Mouse (Mus musculus) urinary bladder, postnatal 14 days (tissue): ENCODE results near the gene Smco1.
"Not testable (repeated sequence)": the region's sequence is repeated elsewhere in the genome, so short reads cannot be mapped to it uniquely, and the experiment has no call there.

Experiments used
- DNase-seq: peaks from one replicate; pipeline ENCODE4 v3.0.0; 2021; ENCODE audit warnings: low spot score

Gene Smco1

DNA sequence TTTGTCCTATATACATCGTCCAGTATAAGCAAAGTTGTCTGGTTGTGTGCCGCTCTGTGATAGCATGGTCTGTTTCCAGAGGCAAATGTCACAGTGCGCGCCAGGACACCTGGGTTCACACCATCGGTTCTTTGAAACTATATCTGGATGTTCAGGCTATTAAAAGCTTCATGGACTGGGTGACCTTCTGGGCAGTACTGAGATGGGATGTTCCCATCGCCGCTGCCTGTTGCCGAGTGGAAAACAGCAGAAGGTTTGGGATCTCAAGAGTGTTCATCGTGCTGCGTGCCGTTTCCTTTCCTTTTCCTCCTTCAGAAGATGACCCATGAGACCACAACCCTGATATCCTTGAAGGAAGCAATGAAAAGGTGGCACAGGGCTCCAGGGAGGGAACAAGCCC, at the start of gene Smco1:
Gene Smco1 (plus strand): TSS at position 178 of the 400 bp plus-strand sequence.
- no peak for DNase-seq

DNA sequence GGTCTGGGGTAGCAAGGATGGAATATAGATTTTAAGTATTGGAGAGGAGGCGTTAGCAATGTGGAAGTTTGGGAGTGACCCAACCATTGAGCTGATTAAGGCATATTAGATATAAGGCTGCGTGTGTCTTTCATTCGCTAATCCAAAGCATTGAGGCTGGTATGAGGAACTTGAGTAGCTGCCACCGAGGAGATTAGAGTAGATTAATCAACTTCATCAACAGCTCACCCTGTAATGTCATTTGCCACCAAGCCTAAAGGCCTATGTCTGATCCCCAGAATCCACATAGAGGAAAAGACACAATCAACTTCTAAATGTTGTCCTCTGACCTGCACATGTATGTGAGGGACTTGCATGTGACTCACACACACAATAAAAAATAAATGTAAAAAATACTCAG, 49.5 kb upstream of the Smco1 start:
- DNase-seq = no peak

DNA sequence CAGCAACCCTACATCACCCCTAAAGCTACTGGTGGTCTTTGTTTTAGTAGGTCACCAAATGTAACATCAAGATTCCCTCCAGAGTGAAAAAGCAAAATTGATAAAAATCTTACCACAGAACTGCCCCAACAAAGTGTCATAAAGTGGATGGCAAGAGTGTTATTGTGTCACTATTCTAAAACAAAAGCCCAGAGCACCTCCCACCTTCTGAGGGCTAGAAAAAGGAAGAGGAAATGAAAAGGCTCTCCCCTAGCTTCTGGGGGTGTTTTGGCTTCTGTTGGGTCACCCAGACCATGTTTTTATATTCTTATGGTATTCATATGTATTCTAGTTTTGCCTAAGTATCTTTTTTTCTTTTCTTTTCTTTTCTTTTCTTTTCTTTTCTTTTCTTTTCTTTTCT, 48.9 kb upstream of the Smco1 start:
- no peak for DNase-seq

GRCm38 (mm10) chr16:32232050-32232449, 39.2 kb upstream of the Smco1 start:
- not testable (repeated sequence) for DNase-seq

GRCm38 (mm10) chr16:32237930-32238680, 33.2 kb upstream of the Smco1 start:
- no peak for DNase-seq

DNA sequence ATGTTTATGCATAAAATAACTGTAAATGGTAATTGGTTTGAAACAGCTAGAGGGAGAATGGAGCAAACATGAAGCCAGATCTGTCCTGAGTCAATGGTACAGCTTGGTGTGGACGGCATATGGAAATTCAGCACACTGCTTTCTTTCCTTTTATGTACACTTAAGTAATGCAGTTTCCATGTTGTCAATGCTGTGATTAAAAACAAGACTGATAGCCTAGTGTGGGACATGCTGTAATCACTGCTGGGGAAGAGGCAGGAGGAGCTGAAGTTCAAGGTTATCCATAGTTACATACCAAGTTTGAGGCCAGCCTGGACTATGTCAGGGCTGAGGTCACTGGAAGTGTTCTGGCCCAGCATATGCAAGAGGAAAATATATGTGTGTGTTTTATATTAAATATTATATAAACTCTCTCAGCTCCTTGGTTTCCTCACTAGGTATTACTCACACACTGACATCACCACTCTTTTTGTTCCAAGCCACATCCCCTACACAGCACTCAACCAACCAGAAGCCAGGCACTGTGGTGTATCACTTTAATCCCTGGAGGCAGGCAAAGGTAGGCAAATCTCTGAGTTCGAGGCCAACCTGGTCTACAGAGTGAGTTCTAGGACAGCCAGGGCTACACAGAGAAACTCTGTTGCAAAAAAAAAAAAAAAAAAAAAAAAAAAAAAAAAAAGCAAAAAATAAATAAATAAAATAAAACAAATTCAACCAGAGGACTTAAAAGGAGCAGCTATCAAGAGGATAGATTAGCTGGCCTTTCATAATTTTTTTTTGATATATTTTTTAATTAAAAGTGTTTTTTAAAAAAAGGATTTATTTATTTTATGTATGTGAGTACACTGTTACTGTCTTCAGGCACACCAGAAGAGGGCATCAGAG, 31.6 kb upstream of the Smco1 start:
- no peak for DNase-seq

DNA sequence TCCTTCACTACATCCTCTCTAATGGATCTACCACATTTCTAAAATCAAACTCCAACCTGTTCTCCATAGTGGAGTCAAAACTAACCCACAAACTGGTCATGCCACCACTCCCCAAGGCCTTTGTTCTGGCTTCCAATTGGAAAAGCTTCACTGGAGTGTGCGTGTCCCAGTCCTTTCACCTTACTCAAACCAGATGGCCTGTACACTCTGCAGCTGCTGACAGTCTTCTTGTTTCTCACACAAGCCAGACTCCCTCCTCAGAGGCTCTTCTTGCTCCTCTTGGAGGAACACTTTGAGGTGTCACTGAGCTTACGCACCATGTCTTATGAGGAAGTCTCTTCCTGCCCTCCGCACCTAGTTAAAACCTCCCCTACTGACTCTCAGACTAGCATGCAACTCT, 27.4 kb upstream of the Smco1 start:
- DNase-seq = no peak

GRCm38 (mm10) chr16:32246351-32246791, 24.9 kb upstream of the Smco1 start:
- DNase-seq = peak; percentile 45

- DNase-seq = peak; percentile 97
Observed at GRCm38 (mm10) chr16:32246952-32247370, 24.3 kb upstream of the Smco1 start, which contains the start of the genes Fbxo45 and Wdr53. Fbxo45 (minus strand) TSS chr16:32247158. Wdr53 (plus strand) TSS chr16:32247227.

DNA sequence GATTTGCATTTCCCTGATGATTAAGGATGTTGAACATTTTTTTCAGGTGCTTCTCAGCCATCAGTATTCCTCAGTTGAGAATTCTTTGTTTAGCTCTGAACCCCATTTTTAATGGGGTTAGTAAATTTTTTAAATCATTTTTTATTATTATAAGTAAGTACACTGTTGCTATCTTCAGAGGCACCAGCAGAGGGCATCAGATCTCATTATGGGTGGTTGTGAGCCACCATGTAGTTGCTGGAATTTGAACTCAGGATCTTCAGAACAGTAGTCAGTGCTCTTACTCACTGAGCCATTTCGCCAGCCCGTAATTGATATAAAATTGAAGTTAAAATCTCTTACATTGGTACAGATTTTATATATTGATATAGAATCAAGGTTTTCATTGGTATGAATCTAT, 7.0 kb upstream of the Smco1 start:
- DNase-seq = peak; percentile 10

- DNase-seq = no peak
Observed at GRCm38 (mm10) chr16:32273338-32273737, 2.1 kb downstream of the Smco1 start.

- no peak for DNase-seq
Observed at GRCm38 (mm10) chr16:32275041-32275440, 3.8 kb downstream of the Smco1 start.

- DNase-seq = no peak
Observed at GRCm38 (mm10) chr16:32275830-32276229, 4.6 kb downstream of the Smco1 start.

- DNase-seq = peak; percentile 93
Observed at GRCm38 (mm10) chr16:32277308-32278256, 6.3 kb downstream of the Smco1 start, which contains the start of gene Rnf168. Rnf168 (plus strand) TSS chr16:32277459.

DNA sequence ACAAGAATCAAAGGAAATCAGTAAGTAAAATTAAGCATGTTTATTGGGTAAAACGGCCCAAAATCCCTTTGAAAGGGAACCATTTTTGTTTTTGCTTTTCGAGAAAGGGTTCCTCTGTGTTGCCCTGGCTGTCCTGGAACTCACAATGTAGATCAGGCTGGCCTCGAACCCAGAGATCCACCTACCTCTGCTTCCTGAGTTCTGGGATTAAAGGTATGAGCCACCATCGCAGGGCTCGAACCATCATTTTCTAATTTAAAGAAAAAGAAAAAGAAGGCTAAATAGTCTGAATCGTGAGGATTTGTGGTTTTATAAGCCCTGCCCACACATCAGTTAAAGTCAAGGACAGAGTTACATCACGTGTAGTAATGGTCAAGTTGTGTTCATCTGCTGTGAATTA, 7.1 kb downstream of the Smco1 start:
- no peak for DNase-seq

- DNase-seq = no peak
Observed at GRCm38 (mm10) chr16:32280211-32280610, 8.9 kb downstream of the Smco1 start.

DNA sequence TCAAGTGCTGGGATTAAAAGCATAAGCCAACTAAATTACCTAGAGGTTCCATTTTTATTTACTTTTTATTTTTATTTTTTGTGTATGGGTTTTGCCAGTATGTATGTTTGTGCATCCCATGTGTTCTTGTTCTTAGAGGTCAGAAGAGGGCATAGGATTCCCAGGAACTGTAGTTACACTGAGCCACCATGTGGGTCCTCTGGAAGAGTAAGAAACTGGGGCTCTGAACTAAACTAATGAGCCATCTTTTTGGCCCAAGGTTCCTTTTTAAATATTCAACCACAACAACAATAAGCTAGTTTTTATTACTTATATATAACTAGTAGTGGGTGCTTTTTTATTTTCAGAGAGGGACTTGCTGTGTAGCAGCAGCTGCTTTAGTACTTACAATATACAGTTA, 11.3 kb downstream of the Smco1 start:
- DNase-seq = no peak

DNA sequence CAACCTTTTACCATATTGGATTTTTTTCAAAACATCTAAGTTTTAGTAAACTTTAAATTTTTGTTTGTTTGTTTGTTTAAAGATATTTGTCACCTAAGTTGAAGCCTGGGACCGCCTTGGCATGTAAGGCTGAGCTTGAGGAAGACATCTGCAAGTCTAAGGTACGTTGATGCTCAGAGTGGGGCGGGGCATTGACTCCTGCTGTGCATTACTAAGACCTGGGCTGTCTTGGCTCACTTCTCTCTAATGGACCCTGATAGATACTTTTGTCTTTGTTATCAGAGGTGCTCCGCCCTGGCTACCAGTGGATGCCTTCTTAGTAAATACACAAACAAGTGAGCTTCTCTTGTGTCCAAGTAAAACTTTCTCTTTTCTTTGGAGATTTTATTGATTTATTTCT, 20.6 kb downstream of the Smco1 start:
- no peak for DNase-seq

DNA sequence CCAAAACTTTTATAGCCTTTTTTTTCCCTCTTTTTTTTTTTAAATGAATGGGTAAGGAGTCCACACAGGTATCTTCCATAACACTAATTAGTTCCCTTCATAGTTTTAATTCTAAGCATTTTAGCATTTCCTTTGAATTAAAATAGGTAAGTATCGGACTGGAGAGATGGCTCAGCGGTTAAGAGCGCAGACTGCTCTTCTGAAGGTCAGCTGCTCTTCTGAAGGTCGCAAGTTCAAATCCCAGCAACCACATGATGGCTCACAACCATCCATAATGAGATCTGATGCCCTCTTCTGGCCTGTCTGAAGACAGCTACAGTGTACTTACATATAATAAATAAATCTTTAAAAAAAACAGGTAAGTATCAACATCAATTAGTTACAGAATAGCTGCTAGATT, 28.3 kb downstream of the Smco1 start:
- not testable (repeated sequence) for DNase-seq

DNA sequence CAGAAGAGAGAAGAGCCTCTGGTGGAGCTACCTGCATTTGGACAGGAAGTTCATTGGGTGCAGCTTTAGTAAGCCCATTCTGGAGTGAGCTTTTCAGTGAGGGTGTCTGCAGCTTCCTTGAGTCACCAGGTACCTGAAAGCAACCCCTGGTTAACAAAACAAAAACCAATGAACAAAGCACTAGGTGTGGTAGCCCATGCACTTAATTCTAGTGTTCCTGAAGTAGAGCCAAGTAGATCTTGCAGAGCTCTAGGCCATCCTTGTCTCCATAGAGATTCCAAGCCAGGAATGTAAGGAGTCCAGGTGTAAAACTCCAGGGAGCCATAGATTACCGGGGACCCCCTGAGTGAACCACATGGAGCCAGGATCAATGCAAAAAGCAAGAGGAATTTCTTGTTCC, 31.8 kb downstream of the Smco1 start:
- DNase-seq = no peak

- no peak for DNase-seq
Observed at GRCm38 (mm10) chr16:32303886-32304285, 32.6 kb downstream of the Smco1 start.

- no peak for DNase-seq
Observed at GRCm38 (mm10) chr16:32311970-32312369, 40.7 kb downstream of the Smco1 start.
